Mouse (Mus musculus): Measurements from ENCODE around the gene Alg9. TPM values are rescaled to one million over a fixed set of nuclear protein-coding genes. Genes with fewer than 3 reads are reported as not detected.

Gene Alg9
- polyA plus RNA-seq, 1 experiment from 2014 or later = 17.2 TPM

GRCm38 (mm10) chr9:50884741-50885599 is 110.2 kb downstream of the Alg9 start:
- DNase-seq (ENCODE audit: low spot score) = no peak

GRCm38 (mm10) chr9:50885600-50885987 is 110.8 kb downstream of the Alg9 start:
- no peak for DNase-seq (ENCODE audit: low spot score)

- no peak for DNase-seq (ENCODE audit: low spot score)
These were observed 112.1 kb downstream of the Alg9 start for GRCm38 (mm10) chr9:50886870-50887269.

- no peak for DNase-seq (ENCODE audit: low spot score)
These were observed 112.5 kb downstream of the Alg9 start for GRCm38 (mm10) chr9:50887351-50887750.

GRCm38 (mm10) chr9:50889211-50889610 is 114.4 kb downstream of the Alg9 start:
- no peak for DNase-seq (ENCODE audit: low spot score)

GRCm38 (mm10) chr9:50889964-50890363 is 115.1 kb downstream of the Alg9 start:
- no peak for DNase-seq (ENCODE audit: low spot score)

GRCm38 (mm10) chr9:50890494-50891090 is 115.8 kb downstream of the Alg9 start:
- DNase-seq (ENCODE audit: low spot score) = no peak

Other genes with a start within 250 kb of the Alg9 start
- 141 and 158 TPM in 2 replicates for gene Pts, start 246.3 kb upstream of the Alg9 start, polyA plus RNA-seq (2015; fragmentation: Nextera tagmentation; extraction: Ambion mirVana)
- gene Il18, start 220.2 kb upstream of the Alg9 start, polyA plus RNA-seq (2015; fragmentation: Nextera tagmentation; extraction: Ambion mirVana) = 25.7 and 28.5 TPM in 2 replicates
- 0.39 and 0.45 TPM in 2 replicates for gene Bco2, start 219.8 kb upstream of the Alg9 start, polyA plus RNA-seq (2015; fragmentation: Nextera tagmentation; extraction: Ambion mirVana)
- gene Tex12, start 213.7 kb upstream of the Alg9 start, polyA plus RNA-seq (2015; fragmentation: Nextera tagmentation; extraction: Ambion mirVana) = not detected in 2 replicates
- gene Sdhd, start 171.2 kb upstream of the Alg9 start, polyA plus RNA-seq (2015; fragmentation: Nextera tagmentation; extraction: Ambion mirVana) = 303 and 309 TPM in 2 replicates
- 282 and 312 TPM in 2 replicates for gene Timm8b, start 171.1 kb upstream of the Alg9 start, polyA plus RNA-seq (2015; fragmentation: Nextera tagmentation; extraction: Ambion mirVana)
- gene Pih1d2, start 157.7 kb upstream of the Alg9 start, polyA plus RNA-seq (2015; fragmentation: Nextera tagmentation; extraction: Ambion mirVana) = 2.5 and 3.2 TPM in 2 replicates
- gene Nkapd1, start 157.6 kb upstream of the Alg9 start, polyA plus RNA-seq (2015; fragmentation: Nextera tagmentation; extraction: Ambion mirVana) = 26.4 and 30.9 TPM in 2 replicates
- gene Dlat, start 115.2 kb upstream of the Alg9 start, polyA plus RNA-seq (2015; fragmentation: Nextera tagmentation; extraction: Ambion mirVana) = 37.4 and 42.7 TPM in 2 replicates
- 0.91 and 1.0 TPM in 2 replicates for gene Dixdc1, start 35.5 kb upstream of the Alg9 start, polyA plus RNA-seq (2015; fragmentation: Nextera tagmentation; extraction: Ambion mirVana)
- gene 2310030G06Rik, start 28.5 kb upstream of the Alg9 start, polyA plus RNA-seq (2015; fragmentation: Nextera tagmentation; extraction: Ambion mirVana) = 6.2 and 6.3 TPM in 2 replicates
- gene Cryab, start 23.7 kb upstream of the Alg9 start, polyA plus RNA-seq (2015; fragmentation: Nextera tagmentation; extraction: Ambion mirVana) = 17.2 and 17.5 TPM in 2 replicates
- 2.0 and 2.7 TPM in 2 replicates for gene Hspb2, start 22.7 kb upstream of the Alg9 start, polyA plus RNA-seq (2015; fragmentation: Nextera tagmentation; extraction: Ambion mirVana)
- gene Fdxacb1, start 6.8 kb upstream of the Alg9 start, polyA plus RNA-seq (2015; fragmentation: Nextera tagmentation; extraction: Ambion mirVana) = 8.4 and 9.1 TPM in 2 replicates
- 33.2 and 39.6 TPM in 2 replicates for gene 1110032A03Rik, start 501 bp downstream of the Alg9 start, polyA plus RNA-seq (2015; fragmentation: Nextera tagmentation; extraction: Ambion mirVana)
- gene Ppp2r1b, start 70.3 kb downstream of the Alg9 start, polyA plus RNA-seq (2015; fragmentation: Nextera tagmentation; extraction: Ambion mirVana) = 47.0 and 48.7 TPM in 2 replicates
- 12.1 and 12.4 TPM in 2 replicates for gene Sik2, start 234.1 kb downstream of the Alg9 start, polyA plus RNA-seq (2015; fragmentation: Nextera tagmentation; extraction: Ambion mirVana)

Measured in thymus, postnatal 0 days (tissue).